Mouse (Mus musculus): ENCODE data around the gene Cygb.
"Not testable (repeated sequence)": the region's sequence is repeated elsewhere in the genome, so short reads cannot be mapped to it uniquely, and the experiment has no call there.

The Cygb gene

DNA sequence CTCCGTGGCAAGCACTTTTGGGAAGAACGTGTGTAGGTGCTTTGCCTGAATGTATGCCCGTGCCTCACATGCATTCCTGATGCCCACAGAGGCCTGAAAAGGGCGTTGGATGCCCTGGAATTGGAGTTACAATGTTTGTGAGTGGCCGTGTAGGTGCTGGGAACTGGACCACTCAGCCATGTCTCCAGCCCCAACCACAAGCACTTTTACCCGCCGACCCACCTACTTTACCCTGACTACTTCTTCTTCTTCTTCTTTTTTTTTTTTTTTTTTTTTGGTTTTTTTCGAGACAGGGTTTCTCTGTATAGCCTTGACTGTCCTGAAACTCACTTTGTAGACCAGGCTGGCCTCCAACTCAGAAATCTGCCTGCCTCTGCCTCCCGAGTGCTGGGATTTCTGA is 42.9 kb downstream of the Cygb start:
- DNase-seq (ENCODE audit: low read depth, low spot score) = peak; percentile 78
- not testable (repeated sequence) for H3K27me3 ChIP-seq (ENCODE audit: control insufficient read depth, insufficient read depth, low read length, poor library complexity, severe bottlenecking); H3K36me3 ChIP-seq (ENCODE audit: control insufficient read depth, insufficient read depth, low read length, poor library complexity, severe bottlenecking)

DNA sequence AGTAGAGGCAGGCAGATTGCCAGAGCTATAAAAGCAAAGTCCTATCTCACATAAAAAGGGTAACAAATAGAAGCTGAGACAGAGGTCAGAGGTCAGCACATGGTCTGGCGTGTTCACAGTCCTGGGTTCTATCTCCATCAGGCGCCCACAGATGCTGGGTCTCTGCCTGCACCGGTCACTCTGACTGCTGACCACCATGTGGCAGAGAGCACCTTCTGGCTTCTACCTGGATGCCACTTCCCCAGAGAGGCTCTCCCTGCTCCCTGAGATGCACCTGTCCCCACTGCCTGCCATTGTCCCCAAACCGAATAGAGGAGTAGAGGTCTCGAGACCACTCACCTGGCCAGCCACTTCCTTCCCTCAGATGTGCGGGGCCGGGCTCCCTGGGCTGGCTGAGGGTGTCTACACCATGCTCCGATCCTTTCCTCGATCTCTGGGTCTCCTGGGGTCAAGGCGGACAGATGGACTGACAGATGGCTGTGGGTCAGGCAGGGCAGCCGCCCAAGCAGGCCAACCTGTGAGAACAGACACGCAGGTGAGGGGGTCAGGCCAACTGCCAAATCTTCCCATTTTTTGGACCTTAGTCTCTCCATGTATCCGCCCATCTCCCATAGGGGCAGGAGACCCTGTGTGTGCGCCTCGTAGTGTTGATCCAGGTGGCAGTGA is 44.0 kb downstream of the Cygb start:
- DNase-seq (ENCODE audit: low read depth, low spot score) = no peak
- H3K36me3 ChIP-seq (ENCODE audit: control insufficient read depth, insufficient read depth, low read length, poor library complexity, severe bottlenecking) = peaks cover 9% of the 10 kb centered on the region; the same call in 1 of the 2 replicates
- H3K27me3 ChIP-seq (ENCODE audit: control insufficient read depth, insufficient read depth, low read length, poor library complexity, severe bottlenecking) = no peaks in the 10 kb centered on the region

DNA sequence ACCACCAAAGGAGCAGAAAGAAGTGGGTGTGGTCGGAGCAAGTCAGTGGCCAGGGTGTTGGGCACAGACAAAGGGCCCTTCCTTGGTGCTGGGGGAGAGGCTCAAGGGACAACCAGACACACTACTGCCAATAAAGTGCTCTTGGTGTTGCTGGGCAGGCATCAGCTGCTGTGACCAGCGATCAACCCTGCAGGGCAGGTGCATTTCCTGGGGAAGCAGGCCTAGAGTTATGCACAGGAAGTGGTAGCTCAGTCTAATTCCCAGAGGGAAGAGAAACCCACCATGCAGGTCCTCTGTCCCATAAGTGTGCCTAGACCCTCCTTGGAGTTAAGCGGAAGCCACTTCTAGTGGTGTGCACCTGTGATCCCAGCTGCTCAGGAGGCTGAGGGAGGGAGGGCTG is 46.4 kb downstream of the Cygb start:
- peak; percentile 67 for DNase-seq (ENCODE audit: low read depth, low spot score)
- no peaks in the 10 kb centered on the region for H3K27me3 ChIP-seq (ENCODE audit: control insufficient read depth, insufficient read depth, low read length, poor library complexity, severe bottlenecking)
- peaks cover 13% of the 10 kb centered on the region for H3K36me3 ChIP-seq (ENCODE audit: control insufficient read depth, insufficient read depth, low read length, poor library complexity, severe bottlenecking)

DNA sequence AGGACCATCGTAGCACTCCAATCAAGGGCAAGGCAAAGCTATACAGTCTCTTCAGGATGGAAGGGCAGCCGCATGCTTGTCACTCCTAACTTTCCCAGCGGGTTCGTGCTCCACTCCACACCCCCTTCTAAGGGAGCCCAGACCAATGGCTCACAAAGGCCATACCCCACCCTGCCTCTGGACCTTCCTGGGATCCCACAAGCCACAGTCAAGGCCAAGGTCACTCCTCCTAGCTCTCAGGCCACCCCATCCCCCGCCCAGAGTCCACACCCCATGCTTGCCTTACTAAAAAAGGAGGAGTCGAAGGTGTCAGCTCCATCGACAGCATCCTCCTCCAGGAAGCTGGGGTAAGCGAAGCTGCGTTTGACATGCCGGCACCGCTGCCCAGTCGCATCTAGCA is 50.0 kb downstream of the Cygb start:
- DNase-seq (ENCODE audit: low read depth, low spot score) = no peak
- H3K36me3 ChIP-seq (ENCODE audit: control insufficient read depth, insufficient read depth, low read length, poor library complexity, severe bottlenecking) = peaks cover 22% of the 10 kb centered on the region
- no peaks in the 10 kb centered on the region for H3K27me3 ChIP-seq (ENCODE audit: control insufficient read depth, insufficient read depth, low read length, poor library complexity, severe bottlenecking)

DNA sequence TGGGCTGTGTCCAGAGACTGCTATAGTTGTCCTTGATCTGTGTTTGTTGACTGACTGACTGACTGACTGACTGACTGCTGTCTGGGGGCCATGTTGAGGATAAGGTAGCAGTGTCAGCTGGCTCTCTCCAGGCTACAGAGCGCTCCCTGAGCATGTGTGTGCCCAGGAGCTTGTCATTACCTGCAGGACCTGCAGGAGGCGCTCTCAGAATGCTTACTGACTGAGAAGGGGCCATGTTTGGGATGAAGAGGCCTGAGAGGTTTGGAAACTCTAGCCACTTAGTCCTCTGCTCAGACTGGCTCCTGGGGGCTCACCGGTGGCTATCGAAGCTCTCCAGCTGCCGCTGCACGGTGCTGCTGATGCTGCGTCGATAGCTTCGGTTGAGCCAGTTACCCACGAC is 50.8 kb downstream of the Cygb start:
- DNase-seq (ENCODE audit: low read depth, low spot score) = peak; percentile 74
- Histone ChIP-seq H3K27me3 (ENCODE audit: control insufficient read depth, insufficient read depth, low read length, poor library complexity, severe bottlenecking) (no peaks in the 10 kb centered on the region), H3K36me3 (ENCODE audit: control insufficient read depth, insufficient read depth, low read length, poor library complexity, severe bottlenecking) (peaks cover 23% of the 10 kb centered on the region)

DNA sequence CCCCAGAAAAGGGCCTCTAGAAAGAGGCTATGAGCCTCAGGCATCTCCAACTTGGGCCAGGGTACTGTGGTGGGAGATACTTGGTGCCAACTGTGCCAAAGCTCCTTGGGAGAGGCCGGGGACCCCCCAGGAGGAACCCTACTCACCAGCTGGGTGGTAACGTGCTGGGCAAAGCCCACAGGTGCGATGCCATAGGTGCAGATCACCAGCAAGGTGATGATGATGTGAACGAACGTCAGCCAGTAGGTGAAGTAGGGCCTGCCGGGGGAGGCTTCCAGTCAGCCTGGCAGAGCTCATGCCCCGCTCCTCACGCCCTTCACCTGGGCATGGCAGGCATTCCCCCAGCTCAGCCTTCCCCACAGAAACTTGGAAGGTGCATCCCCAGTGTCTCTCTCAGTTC is 52.1 kb downstream of the Cygb start:
- Histone ChIP-seq H3K27me3 (ENCODE audit: control insufficient read depth, insufficient read depth, low read length, poor library complexity, severe bottlenecking) (no peaks in the 10 kb centered on the region), H3K36me3 (ENCODE audit: control insufficient read depth, insufficient read depth, low read length, poor library complexity, severe bottlenecking) (peaks cover 29% of the 10 kb centered on the region)
- no peak for DNase-seq (ENCODE audit: low read depth, low spot score)

DNA sequence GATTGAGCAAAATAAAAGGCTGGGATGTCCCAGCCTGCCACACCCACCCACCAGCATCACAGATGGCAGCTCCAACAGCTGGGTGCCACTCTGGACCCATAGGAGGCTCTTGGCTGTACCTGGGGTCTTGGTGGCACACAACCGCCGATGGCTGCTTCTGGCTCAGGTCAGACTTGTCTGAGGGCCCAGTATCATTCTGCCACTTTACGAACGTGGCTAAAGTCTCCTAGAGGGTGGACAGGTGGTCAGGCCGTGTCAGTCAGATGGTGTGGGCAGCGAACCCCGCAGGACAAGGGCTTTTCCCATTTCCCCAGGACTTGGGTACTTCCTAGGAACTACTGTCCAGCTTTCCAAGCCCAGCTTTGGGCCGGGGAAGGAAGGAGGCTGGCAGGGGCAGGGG is 52.9 kb downstream of the Cygb start:
- DNase-seq (ENCODE audit: low read depth, low spot score) = no peak
- Histone ChIP-seq H3K27me3 (ENCODE audit: control insufficient read depth, insufficient read depth, low read length, poor library complexity, severe bottlenecking) (no peaks in the 10 kb centered on the region), H3K36me3 (ENCODE audit: control insufficient read depth, insufficient read depth, low read length, poor library complexity, severe bottlenecking) (peaks cover 33% of the 10 kb centered on the region)

DNA sequence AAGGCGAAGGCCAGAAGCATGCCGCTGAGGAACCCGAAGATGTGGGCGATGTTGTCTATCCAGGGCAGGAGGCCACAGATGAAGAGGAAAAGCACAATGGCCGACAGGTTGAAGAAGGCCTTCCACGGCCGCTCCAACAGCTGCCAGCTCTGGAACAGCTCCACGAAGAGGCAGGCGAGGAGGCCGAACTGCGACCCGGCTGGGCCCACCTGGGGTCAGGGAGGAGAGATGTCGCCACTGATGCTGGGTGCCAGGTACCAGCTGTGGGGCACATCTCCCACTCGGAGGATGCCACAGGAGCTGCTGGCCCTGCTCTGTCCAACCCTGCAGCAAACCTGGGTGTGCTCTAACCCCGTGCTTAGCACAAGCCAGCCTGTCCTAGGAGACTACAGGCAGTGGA is 54.9 kb downstream of the Cygb start:
- DNase-seq (ENCODE audit: low read depth, low spot score) = no peak
- H3K27me3 ChIP-seq (ENCODE audit: control insufficient read depth, insufficient read depth, low read length, poor library complexity, severe bottlenecking) = no peaks in the 10 kb centered on the region
- H3K36me3 ChIP-seq (ENCODE audit: control insufficient read depth, insufficient read depth, low read length, poor library complexity, severe bottlenecking) = peaks cover 28% of the 10 kb centered on the region

DNA sequence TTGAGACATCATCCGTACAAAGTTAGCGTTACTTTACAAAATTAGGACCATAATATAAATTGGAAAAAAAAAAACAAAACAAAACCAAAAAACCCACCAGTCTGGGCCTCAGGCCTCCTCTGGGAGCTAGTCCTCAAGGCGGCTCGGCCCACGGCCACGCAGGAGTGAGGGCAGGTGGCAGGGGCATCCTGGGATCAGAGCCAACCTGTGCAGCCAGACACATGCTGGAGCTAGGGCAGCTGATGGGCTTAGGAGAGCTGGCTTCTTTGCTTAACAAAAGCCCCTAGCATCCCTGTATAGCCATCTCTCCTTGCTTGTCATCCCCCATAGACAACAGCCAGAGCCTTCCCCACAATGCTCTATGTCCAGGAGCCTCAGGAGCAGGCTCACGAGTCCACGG is 55.9 kb downstream of the Cygb start:
- DNase-seq (ENCODE audit: low read depth, low spot score) = no peak
- peaks cover 26% of the 10 kb centered on the region for H3K36me3 ChIP-seq (ENCODE audit: control insufficient read depth, insufficient read depth, low read length, poor library complexity, severe bottlenecking)

DNA sequence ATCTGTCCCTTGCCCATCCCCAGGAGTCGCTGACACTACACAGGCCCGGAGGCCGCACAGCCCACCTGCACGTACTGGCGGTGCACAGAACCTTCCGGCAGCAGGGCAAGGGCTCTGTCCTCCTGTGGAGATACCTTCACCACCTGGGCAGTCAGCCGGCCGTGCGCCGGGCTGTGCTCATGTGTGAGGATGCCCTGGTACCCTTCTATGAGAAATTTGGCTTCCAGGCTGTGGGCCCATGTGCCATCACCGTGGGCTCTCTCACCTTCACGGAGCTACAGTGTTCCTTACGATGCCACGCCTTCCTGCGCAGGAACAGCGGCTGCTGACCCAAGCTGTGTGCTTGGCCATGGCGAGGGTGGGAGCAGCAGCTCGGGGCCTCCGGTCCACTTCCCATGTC is 57.3 kb downstream of the Cygb start:
- H3K27me3 ChIP-seq (ENCODE audit: control insufficient read depth, insufficient read depth, low read length, poor library complexity, severe bottlenecking) = no peaks in the 10 kb centered on the region
- DNase-seq (ENCODE audit: low read depth, low spot score) = no peak
- peaks cover 21% of the 10 kb centered on the region for H3K36me3 ChIP-seq (ENCODE audit: control insufficient read depth, insufficient read depth, low read length, poor library complexity, severe bottlenecking)

More for the DNA sequence above, 55.9 kb downstream of the Cygb start:
- no peaks in the 10 kb centered on the region for H3K27me3 ChIP-seq (ENCODE audit: control insufficient read depth, insufficient read depth, low read length, poor library complexity, severe bottlenecking)

Data from splenic B cell, adult 2 months (primary cell).